Mouse (Mus musculus) urinary bladder, postnatal 14 days (tissue): ENCODE measurements around the gene Mrgprh.
A peak's percentile ranks its signal among the peaks of the same experiment; 100 is the strongest.

Experiments
- DNase-seq: peaks from one replicate; pipeline ENCODE4 v3.0.0; 2021; ENCODE audit warnings: low spot score

The Mrgprh gene

DNA sequence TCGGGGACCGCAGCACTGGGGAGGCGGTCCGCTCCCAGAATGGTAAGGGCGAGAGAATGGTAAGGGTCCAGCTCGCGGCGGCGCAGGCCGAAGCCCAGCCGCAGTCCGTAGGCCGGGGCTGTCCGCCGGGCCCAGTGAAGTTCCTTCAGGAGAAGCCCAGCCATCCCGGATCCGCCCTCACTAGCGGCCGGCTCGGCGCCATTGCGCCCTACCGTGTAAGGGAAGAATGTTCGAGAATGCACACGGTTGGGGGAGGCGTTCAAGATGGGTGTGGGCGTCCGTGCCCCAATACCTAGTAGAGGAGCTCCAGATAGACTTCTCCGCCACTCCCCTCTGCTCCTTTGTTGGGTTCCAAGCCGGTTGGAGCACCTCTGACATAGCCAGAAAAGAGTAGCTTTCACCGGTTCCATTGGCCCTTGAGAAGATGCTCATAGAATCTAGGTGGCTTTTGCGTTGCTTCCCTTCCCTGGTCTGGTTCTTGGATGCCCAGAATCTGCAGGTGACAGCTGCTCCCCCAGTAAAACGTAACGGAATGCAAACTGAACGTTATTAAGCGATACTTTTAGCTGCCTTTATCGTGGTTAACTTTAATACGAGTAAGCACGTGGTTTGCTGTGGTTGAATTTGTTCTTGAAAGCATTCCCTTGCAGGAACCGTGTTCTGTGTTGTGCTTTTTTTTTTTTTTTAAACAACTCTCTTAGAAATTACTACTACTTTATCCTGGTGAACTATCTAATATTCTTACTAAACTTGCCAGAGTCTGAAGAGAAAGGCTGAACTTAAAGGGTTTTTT, 41.0 kb downstream of the Mrgprh start:
- peak; percentile 55 for DNase-seq

DNA sequence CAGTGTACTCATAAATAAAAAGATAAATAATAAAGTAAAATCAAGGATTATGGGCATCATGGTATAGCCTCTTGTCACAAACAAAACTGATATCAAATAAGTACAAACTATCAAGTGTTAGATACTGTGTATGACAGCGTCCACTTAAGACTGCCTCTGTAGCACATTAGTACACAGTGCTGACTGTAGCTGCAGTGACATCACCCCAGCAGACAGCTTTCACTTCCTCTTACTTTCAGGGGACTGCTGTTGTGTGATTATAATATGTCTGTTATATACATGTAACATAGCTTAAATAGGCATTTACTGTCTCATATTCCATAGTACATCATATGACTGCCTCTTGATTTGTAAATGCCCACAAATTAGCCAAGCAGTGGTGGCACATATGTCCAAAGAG, 45.2 kb downstream of the Mrgprh start:
- DNase-seq = no peak

DNA sequence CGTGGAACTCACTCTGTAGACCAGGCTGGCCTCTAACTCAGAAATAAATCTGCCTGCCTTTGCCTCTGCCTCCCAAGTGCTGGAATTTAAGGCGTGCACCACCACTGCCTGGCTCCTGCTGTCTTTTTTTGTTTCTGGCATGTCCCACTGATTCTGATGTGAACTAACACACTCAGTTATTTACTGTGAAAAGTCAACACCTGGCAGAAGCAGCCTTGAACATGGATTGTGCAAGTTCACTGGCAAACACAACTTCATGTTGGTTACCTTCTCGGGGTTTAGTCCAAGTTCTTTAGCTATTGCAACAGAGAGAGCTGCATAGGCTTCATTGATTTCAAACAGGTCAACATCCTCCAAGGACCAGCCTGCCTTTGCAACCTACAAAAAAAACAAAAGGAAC, 49.2 kb downstream of the Mrgprh start:
- DNase-seq = no peak

GRCm38 (mm10) chr17:12925703-12926180, 49.9 kb downstream of the Mrgprh start:
- no peak for DNase-seq
